Mouse (Mus musculus): Measurements from ENCODE around the gene Kng1.
"Not testable (repeated sequence)": the region's sequence is repeated elsewhere in the genome, so short reads cannot be mapped to it uniquely, and the experiment has no call there.

- not testable (repeated sequence) for TF ChIP-seq SIN3A (IDR thresholded peaks at IDR 0.05; ENCODE audit: low read length); CHD2 (IDR thresholded peaks at IDR 0.05; ENCODE audit: low read length); CTCF (conservative IDR thresholded peaks at IDR 0.05 in 1 of 2, IDR thresholded peaks at IDR 0.05 in 1 of 2; ENCODE audit: low read depth in 2 of 2, low read length in 2 of 2); MAX (IDR thresholded peaks at IDR 0.05; ENCODE audit: low read length); E2F4 (IDR thresholded peaks at IDR 0.05; ENCODE audit: insufficient replicate concordance, low read depth, low read length); POLR2A (IDR thresholded peaks at IDR 0.05; ENCODE audit: low read depth, low read length); TBP (conservative IDR thresholded peaks at IDR 0.05; ENCODE audit: low read depth, low read length); JUN (IDR thresholded peaks at IDR 0.05; ENCODE audit: insufficient read depth, low read depth, low read length); ELF1 (IDR thresholded peaks at IDR 0.05; ENCODE audit: low read depth, low read length); MEF2A (IDR thresholded peaks at IDR 0.05; ENCODE audit: borderline replicate concordance, low read depth, low read length); EP300 (IDR thresholded peaks at IDR 0.05; ENCODE audit: low read length); IRF4 (IDR thresholded peaks at IDR 0.05; ENCODE audit: low read depth, low read length)
These were observed 43.0 kb upstream of the Kng1 start for GRCm38 (mm10) chr16:23014645-23015044.

All from CH12.LX (cell line).